Mouse (Mus musculus) megakaryocyte, embryonic 14.5 days (primary cell): ENCODE measurements at regions not wholly inside any gene's neighbourhood (a gene's known extent, or its start where the extent isn't known, plus 50 kb on each side); places are given as distances from the start of the nearest gene placed in this dataset.

ENCODE experiments used
- FLI1 ChIP-seq: IDR thresholded peaks from 2 replicates; pipeline ENCODE4 v1.6.1; 2012; ENCODE audit warnings: low read length, inconsistent platforms, mixed read lengths
- GATA1 ChIP-seq: IDR thresholded peaks from 3 replicates; pipeline ENCODE4 v1.6.1; 2012; ENCODE audit warnings: mixed read lengths, low read length, inconsistent platforms, borderline replicate concordance

GRCm38 (mm10) chr19:26475197-26475596 lies 129.7 kb upstream of the Smarca2 start:
- TF ChIP-seq GATA1, result no peak
- no peak for TF ChIP-seq FLI1
